Mouse (Mus musculus) neural tube, embryonic 11.5 days (tissue): ENCODE measurements at regions not wholly inside any gene's neighbourhood (a gene's known extent, or its start where the extent isn't known, plus 50 kb on each side); places are given as distances from the start of the nearest gene placed in this dataset.

ENCODE experiments used
- ATAC-seq: fragments of 200-750 bp; cut with Nextera tagmentation; 2 replicates; pipeline ENCODE4 v1.8.0; 2017; ENCODE audit warnings: moderate number of reproducible peaks, mild to moderate bottlenecking, moderate TSS enrichment, moderate library complexity; ENCODE audit not compliant: insufficient read depth, low FRiP score, low TSS enrichment
- DNase-seq: peaks from one replicate; pipeline ENCODE4 v3.0.0-alpha.2; 2015; ENCODE audit warnings: low spot score
- H3K27ac ChIP-seq: fragments of 300-500 bp; sonication (generic); 2 replicates; pipeline ENCODE4 v1.5.1; 2014; ENCODE audit warnings: low read depth, mild to moderate bottlenecking, low read length
- H3K27me3 ChIP-seq: fragments of 300-500 bp; sonication (generic); 2 replicates; pipeline ENCODE4 v1.6.1; 2014; ENCODE audit warnings: mild to moderate bottlenecking, low read length, mixed read lengths; ENCODE audit not compliant: control insufficient read depth, insufficient read depth
- H3K36me3 ChIP-seq: fragments of 300-500 bp; sonication (generic); 2 replicates; pipeline ENCODE4 v1.6.1; 2014; ENCODE audit warnings: mild to moderate bottlenecking, low read length, moderate library complexity, mixed read lengths; ENCODE audit not compliant: control insufficient read depth, insufficient read depth
- H3K4me1 ChIP-seq: fragments of 300-500 bp; sonication (generic); 2 replicates; pipeline ENCODE4 v1.6.1; 2014; ENCODE audit warnings: low read length, mixed read lengths; ENCODE audit not compliant: control insufficient read depth, insufficient read depth
- H3K4me2 ChIP-seq: fragments of 300-500 bp; sonication (generic); 2 replicates; pipeline ENCODE4 v1.6.1; 2014; ENCODE audit warnings: low read depth, mild to moderate bottlenecking, moderate library complexity
- H3K4me3 ChIP-seq: fragments of 300-500 bp; sonication (generic); 2 replicates; pipeline ENCODE4 v1.5.1; 2014; ENCODE audit warnings: low read depth, low read length
- H3K9ac ChIP-seq: fragments of 300-500 bp; sonication (generic); 2 replicates; pipeline ENCODE4 v1.6.1; 2014; ENCODE audit warnings: mild to moderate bottlenecking, low read length
- H3K9me3 ChIP-seq: fragments of 300-500 bp; sonication (generic); 2 replicates; pipeline ENCODE4 v1.6.1; 2016; ENCODE audit warnings: low read length; ENCODE audit not compliant: control insufficient read depth
- WGBS: fragments of 180-500 bp; shearing (Covaris S2); extraction: QIAGEN DNeasy Blood & Tissue Kit; methylation state at CpG from one replicate; pipeline ENCODE4 v1.1.7; 2014; 5-methylcytosine and 5-hydroxymethylcytosine counted together

- ATAC-seq (no peak), DNase-seq (no peak)
- Histone ChIP-seq H3K27ac (no peak overlapping the region), H3K9me3 (no peaks in the 10 kb centered on the region), H3K36me3 (no peaks in the 10 kb centered on the region), H3K4me1 (no peaks in the 10 kb centered on the region), H3K4me3 (no peak overlapping the region), H3K9ac (no peak overlapping the region), H3K4me2 (no peak overlapping the region), H3K27me3 (no peaks in the 10 kb centered on the region)
- WGBS = 82% methylated on average over 4 of the region's 4 CpGs
Observed at GRCm38 (mm10) chr2:71689041-71689440, 56.4 kb upstream of the Itga6 start.

GRCm38 (mm10) chr2:71690277-71691161 lies 54.9 kb upstream of the Itga6 start:
- H3K4me3 ChIP-seq = no peak overlapping the region
- 71% methylated on average over 27 of the region's 27 CpGs for WGBS
- H3K9me3 ChIP-seq = no peaks in the 10 kb centered on the region
- no peaks in the 10 kb centered on the region for H3K36me3 ChIP-seq
- H3K9ac ChIP-seq = no peak overlapping the region
- no peak overlapping the region for H3K27ac ChIP-seq
- ATAC-seq (no peak), DNase-seq (no peak)
- no peaks in the 10 kb centered on the region for H3K27me3 ChIP-seq
- no peak overlapping the region for H3K4me2 ChIP-seq
- H3K4me1 ChIP-seq = no peaks in the 10 kb centered on the region

DNA sequence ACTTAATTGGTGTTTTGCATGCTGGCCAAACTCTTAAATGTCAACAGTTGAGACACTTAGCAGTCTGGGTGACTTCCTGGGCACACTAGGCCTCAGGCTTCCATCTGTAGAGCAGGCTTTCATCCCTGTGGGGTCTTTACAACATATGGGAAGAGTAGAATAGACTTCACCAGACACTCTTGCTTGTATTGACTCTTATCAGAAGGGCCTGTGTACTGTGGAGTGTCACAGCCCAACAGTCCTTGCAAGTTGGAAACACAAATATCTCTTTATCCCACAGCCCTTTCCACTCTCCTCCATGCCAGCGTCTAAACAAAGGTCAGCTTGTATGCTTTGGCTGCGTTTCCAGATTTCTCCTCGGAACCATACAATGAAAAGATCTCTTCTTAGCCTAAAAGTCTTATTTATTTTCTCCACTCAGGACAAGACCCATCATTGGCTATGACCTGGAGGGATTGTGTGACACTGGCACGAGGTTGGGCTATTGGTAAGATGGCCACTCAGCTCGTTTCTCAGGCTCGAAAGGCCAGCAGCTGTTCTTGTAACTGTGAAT lies 50.6 kb upstream of the Itga6 start:
- H3K4me3 ChIP-seq = no peak overlapping the region
- no peaks in the 10 kb centered on the region for H3K27me3 ChIP-seq
- H3K4me1 ChIP-seq = no peaks in the 10 kb centered on the region
- no peak overlapping the region for H3K27ac ChIP-seq
- 73% methylated on average over 6 of the region's 6 CpGs for WGBS
- H3K36me3 ChIP-seq = no peaks in the 10 kb centered on the region
- H3K9me3 ChIP-seq = no peaks in the 10 kb centered on the region
- H3K9ac ChIP-seq = no peak overlapping the region
- no peak for ATAC-seq
- DNase-seq = no peak
- H3K4me2 ChIP-seq = no peak overlapping the region
